23 mouse cellular contexts compared by ENCODE assay signal in the genomic region with DNA sequence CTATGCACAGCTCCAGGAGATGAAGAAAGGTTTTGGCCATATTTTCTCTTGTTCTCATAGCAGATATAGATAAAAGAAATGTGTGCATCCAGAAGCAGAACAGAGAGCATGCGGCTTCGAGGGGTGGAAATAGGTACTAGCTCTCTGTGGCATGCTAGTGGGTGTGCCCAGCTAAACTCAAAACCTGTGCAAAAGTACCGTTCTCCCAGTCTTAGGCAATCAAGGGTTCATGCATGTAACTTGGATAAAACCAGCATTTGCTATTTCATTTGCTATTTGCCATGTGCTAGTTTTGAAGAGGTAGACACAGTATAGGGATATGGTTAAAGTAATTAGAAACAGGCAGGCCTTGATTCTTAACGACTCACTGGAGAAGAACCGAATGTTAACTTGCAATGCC.
DNase-seq lines count a peak whose midpoint lies in the region; ATAC-seq and TF ChIP-seq lines count a peak whose summit lies in the region.
"Had no signal": no experiment of that assay in that cellular context is flagged by ENCODE, and none has a peak within 500 bp of the region (broad histone marks: within the 10 kb centered on the region; RNA-seq: fewer than 3 reads in every experiment).

No protein-coding gene starts in this region.

- ATAC-seq in limb, embryonic 12.5 days (ENCODE audit: insufficient number of reproducible peaks, insufficient read depth, low FRiP score, low TSS enrichment, low read depth): peak; percentile 47; the same call in 1 of the 2 replicates
- no peak for ATAC-seq in liver, embryonic 14.5 days (ENCODE audit: insufficient read depth)
- no peak for ATAC-seq in CD4-positive, CD25-positive, alpha-beta regulatory T cell, adult 4 months
- ATAC-seq: activated CD4-positive, CD25-positive, alpha-beta regulatory T cell, adult 4 months; inflammation-experienced regulatory T-cells, adult 6 months had no signal

- no peak for TF ChIP-seq POLR2A in liver, adult 2 months (IDR thresholded peaks at IDR 0.05; ENCODE audit: extremely low read depth, insufficient read depth, low read length)

- no peaks in the 10 kb centered on the region for H3K9me3 ChIP-seq in limb, embryonic 12.5 days
- no peaks in the 10 kb centered on the region for H3K9me3 ChIP-seq in liver, embryonic 14.5 days (ENCODE audit: control insufficient read depth, low read length)
- H3K9me3 ChIP-seq: hindbrain, embryonic 10.5 days; hindbrain, embryonic 15.5 days; liver, embryonic 15.5 days; lung, embryonic 15.5 days; midbrain, embryonic 15.5 days; neural tube, embryonic 15.5 days had no signal

- H3K4me3 ChIP-seq in liver, adult 2 months (ENCODE audit: insufficient read depth, low read depth, low read length): no peak overlapping the region
- H3K4me3 ChIP-seq in limb, embryonic 12.5 days (replicated peaks): no peak overlapping the region
- no peak overlapping the region for H3K4me3 ChIP-seq in liver, embryonic 14.5 days (ENCODE audit: insufficient read depth in 1 of 2, low read depth in 2 of 2, low read length in 2 of 2)
- H3K4me3 ChIP-seq: erythroblast, embryonic 14.5 days; hindbrain, embryonic 10.5 days; hindbrain, embryonic 15.5 days; liver, embryonic 15.5 days; lung, embryonic 15.5 days; midbrain, embryonic 15.5 days; neural tube, embryonic 15.5 days had no signal

- H3K9ac ChIP-seq in liver, adult 2 months (ENCODE audit: low read depth, low read length): no peak overlapping the region
- H3K9ac ChIP-seq in limb, embryonic 12.5 days (replicated peaks): no peak overlapping the region
- no peak overlapping the region for H3K9ac ChIP-seq in liver, embryonic 14.5 days (replicated peaks)
- H3K9ac ChIP-seq: hindbrain, embryonic 15.5 days; liver, embryonic 15.5 days; lung, embryonic 15.5 days; midbrain, embryonic 15.5 days; neural tube, embryonic 15.5 days had no signal

- H3K79me2 ChIP-seq in liver, adult 2 months (ENCODE audit: control insufficient read depth, insufficient read depth, low read length): no peaks in the 10 kb centered on the region

- no peak for TF ChIP-seq CTCF in liver, adult 2 months (IDR thresholded peaks at IDR 0.05; ENCODE audit: low read depth, low read length)
- no peak for TF ChIP-seq CTCF in liver, embryonic 14.5 days (IDR thresholded peaks at IDR 0.05; ENCODE audit: low read depth)

- no peaks in the 10 kb centered on the region for H3K36me3 ChIP-seq in liver, adult 2 months (ENCODE audit: control insufficient read depth, insufficient read depth, low read length)
- H3K36me3 ChIP-seq in limb, embryonic 12.5 days: no peaks in the 10 kb centered on the region
- no peaks in the 10 kb centered on the region for H3K36me3 ChIP-seq in liver, embryonic 14.5 days (replicated peaks; ENCODE audit: control insufficient read depth, insufficient read depth, low read depth)
- H3K36me3 ChIP-seq: hindbrain, embryonic 10.5 days; hindbrain, embryonic 15.5 days; liver, embryonic 15.5 days; lung, embryonic 15.5 days; midbrain, embryonic 15.5 days; neural tube, embryonic 15.5 days had no signal

- H3K27me3 ChIP-seq in liver, adult 2 months (ENCODE audit: control insufficient read depth, insufficient read depth, low read length): no peaks in the 10 kb centered on the region
- H3K27me3 ChIP-seq in limb, embryonic 12.5 days: no peaks in the 10 kb centered on the region
- no peaks in the 10 kb centered on the region for H3K27me3 ChIP-seq in liver, embryonic 14.5 days (ENCODE audit: control insufficient read depth, insufficient read depth, low read length)
- H3K27me3 ChIP-seq: CH12.LX; hindbrain, embryonic 15.5 days; liver, embryonic 15.5 days; lung, embryonic 15.5 days; midbrain, embryonic 15.5 days; neural tube, embryonic 15.5 days had no signal

- peaks cover 3% of the 10 kb centered on the region; the same call in 1 of the 2 replicates for H3K4me1 ChIP-seq in liver, adult 2 months (ENCODE audit: control insufficient read depth, insufficient read depth, low read length)
- H3K4me1 ChIP-seq in limb, embryonic 12.5 days (replicated peaks): peaks cover 15% of the 10 kb centered on the region
- peaks cover 5 to 8% of the 10 kb centered on the region in 2 experiments; a peak in 3 of 4 replicates for H3K4me1 ChIP-seq in liver, embryonic 14.5 days (replicated peaks; ENCODE audit: control insufficient read depth in 2 of 2, insufficient read depth in 2 of 2, low read length in 1 of 2)

- H3K4me2 ChIP-seq in limb, embryonic 12.5 days: no peak overlapping the region
- peak overlapping the region; percentile 1; the same call in 1 of the 2 replicates for H3K4me2 ChIP-seq in liver, embryonic 14.5 days (ENCODE audit: low read depth)
- H3K4me2 ChIP-seq: hindbrain, embryonic 15.5 days; liver, embryonic 15.5 days; lung, embryonic 15.5 days; midbrain, embryonic 15.5 days; neural tube, embryonic 15.5 days had no signal

- no peak overlapping the region for H3K27ac ChIP-seq in liver, adult 2 months (replicated peaks; ENCODE audit: insufficient read depth, low read depth, low read length)
- H3K27ac ChIP-seq in limb, embryonic 12.5 days: peak overlapping the region; percentile 30; the same call in 1 of the 2 replicates
- H3K27ac ChIP-seq in liver, embryonic 14.5 days: no peak overlapping the region
- H3K27ac ChIP-seq: hindbrain, embryonic 10.5 days; hindbrain, embryonic 15.5 days; kidney, postnatal 0 days; liver, embryonic 15.5 days; lung, embryonic 15.5 days; midbrain, embryonic 15.5 days; neural tube, embryonic 15.5 days had no signal

- DNase-seq in liver, adult 2 months (ENCODE audit: extremely low read depth, low read depth, low spot score): peak; percentile 61
- no peak for DNase-seq in liver
- DNase-seq in liver, embryonic 14.5 days (ENCODE audit: low read depth in 3 of 3, low spot score in 3 of 3): no peak
- DNase-seq in urinary bladder, adult 2 months (ENCODE audit: low spot score): no peak
- DNase-seq: B cell, adult 2 months; cerebellum, adult 2 months; cerebellum, postnatal 14 days; layer of hippocampus, postnatal 36 days; right cerebral cortex, postnatal 14 days; thymus, postnatal 4 days had no signal

- TF ChIP-seq EP300 in liver, embryonic 14.5 days (IDR thresholded peaks at IDR 0.05; ENCODE audit: low read depth): no peak

- 73% methylated on average over 5 of the region's 5 CpGs for WGBS in liver, adult 2 months
- WGBS in limb, embryonic 12.5 days: 45% methylated on average over 5 of the region's 5 CpGs
- 49% methylated on average over 5 of the region's 5 CpGs for WGBS in liver, embryonic 14.5 days (ENCODE audit: insufficient replicate concordance)
